Mouse (Mus musculus): ENCODE measurements at regions not wholly inside any gene's neighbourhood (a gene's known extent, or its start where the extent isn't known, plus 50 kb on each side); places are given as distances from the start of the nearest gene placed in this dataset.

DNA sequence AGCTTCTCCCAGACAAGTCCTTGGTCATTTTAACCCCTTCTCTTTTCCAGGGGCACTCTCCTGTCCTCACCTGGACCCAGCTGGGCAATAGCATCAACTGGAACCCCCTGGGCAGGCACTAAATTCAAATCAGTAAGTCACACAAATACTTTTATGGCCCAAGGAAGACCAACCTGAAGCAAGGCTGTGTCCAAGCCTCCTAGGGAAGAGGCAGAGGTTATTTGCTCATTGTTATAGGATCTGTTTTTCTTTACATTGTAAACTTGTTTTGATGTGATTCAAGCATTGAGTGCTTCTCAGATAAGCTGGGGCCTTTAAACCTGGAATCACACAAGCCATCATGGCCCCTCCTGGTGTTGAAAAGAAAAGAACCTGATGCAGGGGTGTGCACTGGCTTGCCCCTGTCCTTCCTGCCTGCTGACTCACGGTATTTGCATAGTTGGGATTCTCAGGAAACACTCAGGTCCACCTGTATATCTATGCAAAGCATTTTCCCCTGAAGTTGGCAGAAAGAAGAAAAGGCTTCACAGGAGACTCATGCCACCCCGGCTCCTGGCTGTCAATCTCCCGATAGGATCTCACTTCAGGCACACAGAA is 114.9 kb upstream of the Kit start:
- Histone ChIP-seq H3K27ac (no peak overlapping the region), H3K9ac (no peak overlapping the region), H3K36me3 (no peaks in the 10 kb centered on the region), H3K4me3 (no peak overlapping the region), H3K4me1 (peaks cover 5% of the 10 kb centered on the region; the same call in 1 of the 2 replicates), H3K4me2 (replicated peaks) (no peak overlapping the region), H3K9me3 (no peaks in the 10 kb centered on the region), H3K27me3 (replicated peaks) (no peaks in the 10 kb centered on the region)
- 72% methylated on average over 3 of the region's 3 CpGs for WGBS
- ATAC-seq (ENCODE audit: low FRiP score, low read depth) = no peak

DNA sequence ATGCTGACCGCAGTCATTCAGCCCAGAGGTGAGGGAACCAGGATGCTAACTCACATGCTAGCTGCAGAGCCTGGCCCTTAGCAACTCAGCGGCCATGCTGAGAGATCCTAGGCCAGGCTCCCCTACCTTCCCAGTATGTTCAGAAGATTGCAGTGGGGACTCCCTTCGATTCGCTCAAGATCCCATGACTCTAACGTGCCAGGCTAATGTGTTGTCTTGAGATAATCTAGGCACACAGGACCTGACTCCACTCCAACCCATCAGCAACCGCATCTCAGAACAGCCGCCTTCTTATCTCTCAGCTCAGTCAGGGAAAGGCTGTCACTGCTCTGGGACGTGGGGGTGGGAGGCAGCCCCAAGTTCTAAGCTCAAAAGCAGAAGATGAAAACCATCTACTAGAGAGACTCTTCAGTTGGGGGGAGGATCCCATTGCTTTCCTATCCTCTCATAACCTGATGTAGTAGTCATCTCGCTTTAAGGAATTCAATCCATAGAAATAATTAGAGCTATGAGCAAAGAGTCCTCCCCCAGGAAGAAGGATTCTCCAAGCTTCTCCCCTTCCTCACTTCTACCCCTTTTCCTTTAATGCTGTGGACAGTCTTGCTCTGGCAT is 114.2 kb upstream of the Kit start:
- Histone ChIP-seq H3K9me3 (no peaks in the 10 kb centered on the region), H3K4me1 (no peaks in the 10 kb centered on the region), H3K4me2 (replicated peaks) (no peak overlapping the region), H3K9ac (no peak overlapping the region), H3K4me3 (no peak overlapping the region), H3K27ac (no peak overlapping the region), H3K36me3 (no peaks in the 10 kb centered on the region), H3K27me3 (replicated peaks) (no peaks in the 10 kb centered on the region)
- no peak for ATAC-seq (ENCODE audit: low FRiP score, low read depth)
- 89% methylated on average over 9 of the region's 9 CpGs for WGBS

DNA sequence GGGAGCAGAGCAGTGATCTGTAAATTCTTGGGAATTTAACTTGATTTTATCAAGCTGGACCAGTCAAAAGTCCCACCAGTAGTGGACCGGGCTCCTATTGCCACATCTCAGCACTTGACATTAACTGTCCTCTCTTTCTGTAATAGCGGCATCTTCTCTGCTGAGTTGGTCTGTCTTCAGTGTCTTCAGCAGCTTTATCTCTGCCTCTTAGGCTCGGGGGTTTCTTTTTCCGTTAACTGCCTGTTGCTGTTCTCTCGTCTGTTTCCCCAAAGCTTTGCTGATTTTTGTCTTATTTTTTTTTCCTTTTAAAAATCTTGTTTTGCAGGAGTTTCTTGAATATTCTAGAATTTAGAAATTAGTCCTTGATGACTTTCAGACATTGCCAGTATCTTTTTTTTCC is 113.3 kb upstream of the Kit start:
- ATAC-seq (ENCODE audit: low FRiP score, low read depth) = no peak
- Histone ChIP-seq H3K36me3 (no peaks in the 10 kb centered on the region), H3K27me3 (replicated peaks) (no peaks in the 10 kb centered on the region), H3K4me1 (no peaks in the 10 kb centered on the region), H3K27ac (no peak overlapping the region), H3K9me3 (no peaks in the 10 kb centered on the region), H3K9ac (no peak overlapping the region), H3K4me2 (replicated peaks) (no peak overlapping the region), H3K4me3 (no peak overlapping the region)
- WGBS = 89% methylated on average over 5 of the region's 5 CpGs

DNA sequence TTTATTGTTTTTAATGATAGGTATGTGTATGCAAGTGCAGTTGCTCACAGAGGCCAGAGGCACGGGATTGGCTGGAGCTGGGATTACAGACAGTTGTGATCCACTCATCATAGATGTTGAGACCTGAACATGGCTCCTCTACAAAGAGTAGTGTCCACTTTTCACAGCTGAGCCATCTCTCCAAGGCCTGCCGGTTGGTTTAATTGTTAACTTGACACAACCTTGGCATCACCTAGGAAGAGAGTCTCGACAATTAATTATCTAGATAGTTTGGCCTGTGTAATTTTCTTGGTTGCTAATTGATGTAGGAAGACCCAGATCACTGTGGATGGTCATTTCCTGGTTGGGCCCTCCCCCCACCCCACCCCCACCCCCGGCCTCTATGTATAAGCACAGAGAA is 111.1 kb upstream of the Kit start:
- ATAC-seq (ENCODE audit: low FRiP score, low read depth) = no peak
- H3K36me3 ChIP-seq = no peaks in the 10 kb centered on the region
- no peak overlapping the region for H3K4me2 ChIP-seq (replicated peaks)
- 86% methylated on average over 4 of the region's 4 CpGs for WGBS
- H3K9me3 ChIP-seq = no peaks in the 10 kb centered on the region
- H3K27ac ChIP-seq = no peak overlapping the region
- H3K4me1 ChIP-seq = no peaks in the 10 kb centered on the region
- no peak overlapping the region for H3K4me3 ChIP-seq
- no peak overlapping the region for H3K9ac ChIP-seq
- H3K27me3 ChIP-seq (replicated peaks) = no peaks in the 10 kb centered on the region

DNA sequence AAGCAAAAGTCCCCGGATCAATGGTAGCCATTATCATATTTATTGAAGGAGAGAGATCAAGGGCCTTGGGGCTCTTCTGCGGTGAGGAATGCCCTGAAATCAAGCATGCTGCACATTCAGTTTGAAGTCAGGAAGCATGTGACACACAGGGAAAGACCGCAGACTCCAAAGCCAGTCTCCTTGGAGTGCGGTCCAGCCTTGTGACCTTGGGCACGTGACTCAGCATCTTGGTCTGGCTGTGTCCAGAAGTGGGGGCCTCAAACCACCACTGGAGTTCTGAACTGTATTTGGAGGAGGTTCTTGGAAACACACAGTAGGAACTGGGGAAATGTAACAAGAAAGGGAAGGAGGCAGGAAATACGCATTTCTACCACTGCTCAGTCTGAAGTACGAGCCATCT is 109.0 kb upstream of the Kit start:
- Histone ChIP-seq H3K9ac (no peak overlapping the region), H3K27ac (no peak overlapping the region), H3K27me3 (replicated peaks) (no peaks in the 10 kb centered on the region), H3K4me1 (no peaks in the 10 kb centered on the region), H3K36me3 (no peaks in the 10 kb centered on the region), H3K4me3 (no peak overlapping the region), H3K9me3 (no peaks in the 10 kb centered on the region), H3K4me2 (replicated peaks) (no peak overlapping the region)
- no peak for ATAC-seq (ENCODE audit: low FRiP score, low read depth)
- 86% methylated on average over 7 of the region's 7 CpGs for WGBS

DNA sequence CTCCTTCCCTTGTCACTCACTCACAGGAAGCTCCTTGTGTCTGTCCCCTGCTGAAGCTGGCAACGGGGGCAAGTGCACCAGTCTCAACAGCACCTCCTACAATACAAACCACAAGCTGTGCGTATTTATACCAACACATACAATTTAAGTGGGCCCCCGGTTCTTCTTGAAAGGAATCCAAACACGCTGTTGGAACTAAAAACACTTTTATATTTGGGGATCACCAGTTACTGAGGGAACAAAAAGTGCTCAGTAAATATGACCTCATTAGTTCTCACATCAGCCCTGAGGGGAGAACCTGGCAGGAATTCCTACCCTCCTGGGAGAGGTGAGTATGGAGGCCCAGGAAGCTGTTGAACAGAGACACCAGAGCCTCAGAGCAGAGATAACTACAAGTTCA is 107.8 kb upstream of the Kit start:
- no peaks in the 10 kb centered on the region for H3K27me3 ChIP-seq (replicated peaks)
- H3K27ac ChIP-seq = no peak overlapping the region
- H3K9ac ChIP-seq = no peak overlapping the region
- no peaks in the 10 kb centered on the region for H3K4me1 ChIP-seq
- ATAC-seq (ENCODE audit: low FRiP score, low read depth) = no peak
- H3K4me3 ChIP-seq = no peak overlapping the region
- no peaks in the 10 kb centered on the region for H3K9me3 ChIP-seq
- H3K36me3 ChIP-seq = no peaks in the 10 kb centered on the region
- no peak overlapping the region for H3K4me2 ChIP-seq (replicated peaks)
- WGBS = 84% methylated on average over 4 of the region's 4 CpGs

DNA sequence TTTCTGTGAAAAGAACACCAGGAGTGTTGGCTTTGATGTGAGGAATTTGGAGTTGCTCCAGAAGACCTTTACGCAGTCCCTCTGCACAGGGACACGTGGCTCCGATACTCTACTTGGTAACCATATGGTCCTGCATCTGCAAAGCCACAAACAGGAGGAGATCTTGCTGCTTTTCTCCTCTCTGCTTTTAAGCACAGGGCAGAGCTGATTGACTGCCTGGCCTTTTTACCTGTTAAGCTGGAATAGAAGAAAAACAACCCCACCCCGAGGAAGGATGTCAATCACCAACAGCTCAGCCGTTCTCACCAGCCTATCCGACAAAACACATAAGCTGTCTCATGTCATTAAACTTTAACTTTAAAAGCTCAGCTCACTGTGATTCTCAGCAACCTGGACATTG is 106.8 kb upstream of the Kit start:
- Histone ChIP-seq H3K9me3 (no peaks in the 10 kb centered on the region), H3K36me3 (no peaks in the 10 kb centered on the region), H3K4me1 (no peaks in the 10 kb centered on the region), H3K27me3 (replicated peaks) (no peaks in the 10 kb centered on the region), H3K9ac (no peak overlapping the region), H3K4me3 (no peak overlapping the region), H3K4me2 (replicated peaks) (no peak overlapping the region), H3K27ac (no peak overlapping the region)
- WGBS = 64% methylated on average over 6 of the region's 6 CpGs
- ATAC-seq (ENCODE audit: low FRiP score, low read depth) = no peak

DNA sequence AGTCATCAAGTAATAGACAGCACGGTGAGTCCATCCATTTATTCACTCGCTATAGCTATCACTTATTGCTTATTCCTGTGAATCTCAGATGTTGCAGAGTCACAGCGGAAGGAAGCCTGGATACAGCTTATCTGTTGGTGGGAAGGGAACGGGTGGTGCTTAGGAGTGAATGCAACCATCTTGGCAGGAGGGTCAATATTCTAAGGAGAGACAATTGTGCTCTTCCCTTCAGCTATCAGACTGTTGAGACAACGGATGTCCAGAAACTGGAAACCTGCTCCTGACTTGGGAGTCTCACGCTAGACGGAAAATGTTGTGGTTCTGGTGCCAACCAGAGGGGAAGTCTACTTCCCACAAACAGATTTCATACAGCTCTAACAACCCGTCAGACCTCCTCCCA is 103.7 kb upstream of the Kit start:
- H3K36me3 ChIP-seq = no peaks in the 10 kb centered on the region
- no peaks in the 10 kb centered on the region for H3K9me3 ChIP-seq
- H3K27me3 ChIP-seq (replicated peaks) = no peaks in the 10 kb centered on the region
- ATAC-seq (ENCODE audit: low FRiP score, low read depth) = no peak
- 89% methylated on average over 8 of the region's 8 CpGs for WGBS
- no peak overlapping the region for H3K9ac ChIP-seq
- H3K27ac ChIP-seq = no peak overlapping the region
- H3K4me3 ChIP-seq = no peak overlapping the region
- H3K4me2 ChIP-seq (replicated peaks) = no peak overlapping the region
- H3K4me1 ChIP-seq = no peaks in the 10 kb centered on the region

DNA sequence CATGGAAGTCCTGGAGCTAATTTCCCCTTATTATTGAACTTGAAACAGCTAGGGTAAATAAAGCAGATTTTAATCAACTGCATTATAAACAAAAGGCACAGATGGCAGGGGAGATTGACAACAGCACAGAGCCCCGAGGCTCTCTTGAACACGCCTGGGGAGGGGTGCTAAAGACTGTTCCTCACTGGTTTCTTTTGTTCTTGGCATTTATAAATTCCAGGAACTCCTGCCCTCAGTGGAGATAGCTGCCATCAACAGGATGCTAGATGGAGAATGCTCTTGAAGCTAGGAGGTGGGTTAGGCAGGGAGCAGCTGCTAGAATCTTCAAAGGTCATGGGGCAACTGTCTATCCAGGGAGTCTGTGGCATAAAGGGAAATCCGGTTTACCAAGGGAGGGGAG is 102.2 kb upstream of the Kit start:
- H3K27ac ChIP-seq = no peak overlapping the region
- no peaks in the 10 kb centered on the region for H3K4me1 ChIP-seq
- H3K27me3 ChIP-seq (replicated peaks) = no peaks in the 10 kb centered on the region
- H3K9me3 ChIP-seq = no peaks in the 10 kb centered on the region
- no peaks in the 10 kb centered on the region for H3K36me3 ChIP-seq
- no peak overlapping the region for H3K4me2 ChIP-seq (replicated peaks)
- no peak for ATAC-seq (ENCODE audit: low FRiP score, low read depth)
- 32% methylated on average over 3 of the region's 3 CpGs for WGBS
- no peak overlapping the region for H3K4me3 ChIP-seq
- no peak overlapping the region for H3K9ac ChIP-seq

DNA sequence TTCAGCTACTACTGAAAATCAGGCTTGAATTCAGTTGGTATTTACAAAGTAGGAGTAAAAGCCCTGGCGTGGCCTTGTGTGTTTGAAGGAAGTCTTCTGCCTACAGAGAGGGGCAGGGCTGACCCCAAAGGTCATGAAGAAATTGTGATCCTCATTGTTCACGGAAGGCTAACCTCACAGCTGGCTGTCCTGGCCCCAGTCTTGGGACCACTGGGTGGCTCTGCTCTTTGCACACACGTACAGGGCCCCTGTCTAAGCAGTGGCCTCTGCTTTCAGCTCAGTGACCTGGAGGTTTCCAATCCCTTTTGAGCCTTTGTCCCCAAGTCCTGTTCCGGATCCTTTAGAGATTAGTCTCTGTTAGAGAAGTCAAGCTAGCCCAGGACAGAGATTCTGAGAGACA is 99.3 kb upstream of the Kit start:
- no peak overlapping the region for H3K27ac ChIP-seq
- no peaks in the 10 kb centered on the region for H3K9me3 ChIP-seq
- no peak overlapping the region for H3K4me2 ChIP-seq (replicated peaks)
- no peaks in the 10 kb centered on the region for H3K27me3 ChIP-seq (replicated peaks)
- 15% methylated on average over 4 of the region's 4 CpGs for WGBS
- no peak overlapping the region for H3K9ac ChIP-seq
- H3K36me3 ChIP-seq = no peaks in the 10 kb centered on the region
- ATAC-seq (ENCODE audit: low FRiP score, low read depth) = no peak
- H3K4me1 ChIP-seq = no peaks in the 10 kb centered on the region
- H3K4me3 ChIP-seq = no peak overlapping the region

DNA sequence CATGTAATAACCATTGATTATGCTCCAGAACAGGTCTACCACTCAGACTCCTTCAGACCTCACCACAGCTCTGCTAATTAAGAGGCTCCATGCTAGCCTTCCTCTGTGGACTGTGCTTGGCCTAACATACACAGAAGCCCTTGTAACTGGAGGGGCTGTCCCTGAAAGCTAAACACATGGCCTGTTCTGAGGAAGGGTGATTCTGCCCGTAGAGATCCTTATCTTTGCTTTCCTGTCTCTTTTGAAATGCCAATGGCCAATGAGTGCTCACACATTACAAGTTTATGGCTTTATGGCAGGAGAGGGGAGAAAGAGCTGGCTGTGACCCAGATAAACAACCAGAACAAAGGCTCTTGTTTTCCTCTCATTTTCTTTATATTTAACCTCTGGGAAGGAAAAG is 96.2 kb upstream of the Kit start:
- Histone ChIP-seq H3K27ac (no peak overlapping the region), H3K9ac (no peak overlapping the region), H3K27me3 (replicated peaks) (no peaks in the 10 kb centered on the region), H3K4me1 (no peaks in the 10 kb centered on the region), H3K4me2 (replicated peaks) (no peak overlapping the region), H3K9me3 (no peaks in the 10 kb centered on the region), H3K36me3 (no peaks in the 10 kb centered on the region), H3K4me3 (no peak overlapping the region)
- 3% methylated on average over 1 of the region's 1 CpGs for WGBS
- ATAC-seq (ENCODE audit: low FRiP score, low read depth) = no peak

DNA sequence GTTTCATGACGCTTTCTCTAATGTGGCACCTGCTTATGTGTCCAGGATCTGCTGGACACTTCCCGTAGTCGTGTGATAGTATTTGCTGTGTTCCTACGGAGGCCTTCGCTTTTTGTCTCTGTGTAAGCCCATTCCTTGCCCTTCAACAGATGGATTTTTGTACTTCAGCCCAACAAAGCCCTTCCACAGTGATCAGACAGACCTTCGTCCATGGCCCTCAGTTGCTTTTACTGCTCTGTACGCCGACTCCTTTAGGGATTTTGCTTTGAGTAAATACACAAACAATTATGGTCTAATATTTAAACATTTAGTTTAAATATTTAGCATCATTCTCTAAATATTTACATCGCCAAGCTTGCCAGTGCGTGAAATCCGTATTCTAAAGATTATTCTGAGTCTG is 95.6 kb upstream of the Kit start:
- Histone ChIP-seq H3K27me3 (replicated peaks) (no peaks in the 10 kb centered on the region), H3K9ac (no peak overlapping the region), H3K4me1 (no peaks in the 10 kb centered on the region), H3K27ac (no peak overlapping the region), H3K9me3 (no peaks in the 10 kb centered on the region), H3K4me2 (replicated peaks) (no peak overlapping the region), H3K36me3 (no peaks in the 10 kb centered on the region), H3K4me3 (no peak overlapping the region)
- 70% methylated on average over 11 of the region's 11 CpGs for WGBS
- no peak for ATAC-seq (ENCODE audit: low FRiP score, low read depth)

DNA sequence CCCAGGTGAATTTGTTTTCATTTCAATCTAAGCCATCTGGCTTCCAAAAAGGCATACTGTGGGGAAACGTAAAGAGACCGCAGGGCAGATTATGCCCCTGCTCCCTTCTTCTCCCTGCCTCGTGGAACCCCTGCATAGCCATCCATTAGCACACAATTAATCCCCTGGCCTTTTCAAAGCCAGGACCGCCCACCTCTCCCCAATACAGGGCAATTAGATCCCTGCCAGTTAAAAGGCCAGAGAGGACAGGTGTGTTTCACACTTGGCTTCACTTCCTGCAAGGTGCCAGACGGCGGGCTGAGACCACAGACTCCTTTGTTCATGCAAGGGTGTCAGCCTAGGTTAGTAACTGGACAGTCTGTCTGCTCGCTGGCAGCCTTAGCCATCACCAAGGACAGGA is 93.1 kb upstream of the Kit start:
- 14% methylated on average over 7 of the region's 7 CpGs for WGBS
- Histone ChIP-seq H3K27me3 (replicated peaks) (no peaks in the 10 kb centered on the region), H3K4me2 (replicated peaks) (no peak overlapping the region), H3K9ac (no peak overlapping the region), H3K4me3 (no peak overlapping the region), H3K9me3 (no peaks in the 10 kb centered on the region), H3K36me3 (no peaks in the 10 kb centered on the region), H3K4me1 (no peaks in the 10 kb centered on the region), H3K27ac (no peak overlapping the region)
- ATAC-seq (ENCODE audit: low FRiP score, low read depth) = no peak
